Mouse (Mus musculus) bone marrow, adult 2 months (tissue): ENCODE data around the gene Nlrc4.

Source experiments
- CTCF ChIP-seq: fragments of 200-500 bp; IDR thresholded peaks from 2 replicates; pipeline ENCODE4 v1.5.1; 2011; ENCODE audit warnings: low read length, control low read depth; ENCODE audit not compliant: control insufficient read depth, insufficient read depth
- POLR2A ChIP-seq: fragments of 200-500 bp; IDR thresholded peaks from 2 replicates; pipeline ENCODE4 v1.6.1; 2011; ENCODE audit warnings: low read depth, mild to moderate bottlenecking, control low read depth, low read length, borderline replicate concordance; ENCODE audit not compliant: control insufficient read depth

GRCm38 (mm10) chr17:74396766-74397165 lies 62.2 kb downstream of the Nlrc4 start:
- TF ChIP-seq CTCF, result no peak
- no peak for TF ChIP-seq POLR2A
